Mouse (Mus musculus) neural tube, embryonic 11.5 days (tissue): ENCODE results near the gene Cdkl1. TPM values are rescaled to one million over a fixed set of nuclear protein-coding genes. Genes with fewer than 3 reads are reported as not detected.

Source experiments
- ATAC-seq: fragments of 200-750 bp; cut with Nextera tagmentation; 2 replicates; pipeline ENCODE4 v1.8.0; 2017; ENCODE audit warnings: moderate number of reproducible peaks, mild to moderate bottlenecking, moderate TSS enrichment, moderate library complexity; ENCODE audit not compliant: insufficient read depth, low FRiP score, low TSS enrichment
- DNase-seq: peaks from one replicate; pipeline ENCODE4 v3.0.0-alpha.2; 2015; ENCODE audit warnings: low spot score
- H3K27ac ChIP-seq: fragments of 300-500 bp; sonication (generic); 2 replicates; pipeline ENCODE4 v1.5.1; 2014; ENCODE audit warnings: low read depth, mild to moderate bottlenecking, low read length
- H3K27me3 ChIP-seq: fragments of 300-500 bp; sonication (generic); 2 replicates; pipeline ENCODE4 v1.6.1; 2014; ENCODE audit warnings: mild to moderate bottlenecking, low read length, mixed read lengths; ENCODE audit not compliant: control insufficient read depth, insufficient read depth
- H3K36me3 ChIP-seq: fragments of 300-500 bp; sonication (generic); 2 replicates; pipeline ENCODE4 v1.6.1; 2014; ENCODE audit warnings: mild to moderate bottlenecking, low read length, moderate library complexity, mixed read lengths; ENCODE audit not compliant: control insufficient read depth, insufficient read depth
- H3K4me1 ChIP-seq: fragments of 300-500 bp; sonication (generic); 2 replicates; pipeline ENCODE4 v1.6.1; 2014; ENCODE audit warnings: low read length, mixed read lengths; ENCODE audit not compliant: control insufficient read depth, insufficient read depth
- H3K4me2 ChIP-seq: fragments of 300-500 bp; sonication (generic); 2 replicates; pipeline ENCODE4 v1.6.1; 2014; ENCODE audit warnings: low read depth, mild to moderate bottlenecking, moderate library complexity
- H3K4me3 ChIP-seq: fragments of 300-500 bp; sonication (generic); 2 replicates; pipeline ENCODE4 v1.5.1; 2014; ENCODE audit warnings: low read depth, low read length
- H3K9ac ChIP-seq: fragments of 300-500 bp; sonication (generic); 2 replicates; pipeline ENCODE4 v1.6.1; 2014; ENCODE audit warnings: mild to moderate bottlenecking, low read length
- H3K9me3 ChIP-seq: fragments of 300-500 bp; sonication (generic); 2 replicates; pipeline ENCODE4 v1.6.1; 2016; ENCODE audit warnings: low read length; ENCODE audit not compliant: control insufficient read depth
- WGBS: fragments of 180-500 bp; shearing (Covaris S2); extraction: QIAGEN DNeasy Blood & Tissue Kit; methylation state at CpG from one replicate; pipeline ENCODE4 v1.1.7; 2014; 5-methylcytosine and 5-hydroxymethylcytosine counted together
- polyA plus RNA-seq: library from polyadenylated mRNA; unstranded; fragments of >200 nt; fragmentation: Nextera tagmentation; extraction: Ambion mirVana; gene quantifications from 2 replicates; pipeline ENCODE4 v1.2.1, GENCODE M21; 2014

The Cdkl1 gene
- polyA plus RNA-seq, result 0.52 and 0.53 TPM in 2 replicates

- 2% methylated on average over 45 of the region's 45 CpGs for WGBS
- Histone ChIP-seq H3K36me3 (no peaks in the 10 kb centered on the region), H3K4me2 (peak within 1 kb of the TSS; percentile 89), H3K4me3 (peak within 1 kb of the TSS; percentile 47), H3K9ac (peak within 1 kb of the TSS; percentile 66), H3K9me3 (no peaks in the 10 kb centered on the region), H3K4me1 (no peaks in the 10 kb centered on the region), H3K27ac (no peak within 1 kb of the TSS), H3K27me3 (0 out of 2 replicates have a peak, but pooled peaks cover 2% of the 10 kb centered on the region)
- DNase-seq (peak; percentile 68), ATAC-seq (peak; percentile 87)
Measured at GRCm38 (mm10) chr12:69790530-69791505, at the start of gene Cdkl1. TSS of gene Cdkl1 (minus strand) at chr12:69791267.

- H3K36me3 ChIP-seq, result peaks cover 3% of the 10 kb centered on the region; the same call in 1 of the 2 replicates
- DNase-seq (no peak), ATAC-seq (no peak)
- WGBS, result 84% methylated on average over 11 of the region's 11 CpGs
- H3K27me3 ChIP-seq, result no peaks in the 10 kb centered on the region
- H3K9ac ChIP-seq, result no peak overlapping the region
- no peak overlapping the region for H3K4me3 ChIP-seq
- H3K27ac ChIP-seq, result no peak overlapping the region
- no peaks in the 10 kb centered on the region for H3K4me1 ChIP-seq
- H3K4me2 ChIP-seq, result no peak overlapping the region
- no peaks in the 10 kb centered on the region for H3K9me3 ChIP-seq
Measured at GRCm38 (mm10) chr12:69838376-69838775, 47.3 kb upstream of the Cdkl1 start.

- ATAC-seq (no peak), DNase-seq (no peak)
- no peaks in the 10 kb centered on the region for H3K9me3 ChIP-seq
- H3K27me3 ChIP-seq, result no peaks in the 10 kb centered on the region
- H3K9ac ChIP-seq, result no peak overlapping the region
- H3K27ac ChIP-seq, result no peak overlapping the region
- WGBS, result 91% methylated on average over 12 of the region's 12 CpGs
- H3K4me2 ChIP-seq, result no peak overlapping the region
- no peaks in the 10 kb centered on the region for H3K4me1 ChIP-seq
- 0 out of 2 replicates have a peak, but pooled peaks cover 3% of the 10 kb centered on the region for H3K36me3 ChIP-seq
- no peak overlapping the region for H3K4me3 ChIP-seq
Measured at GRCm38 (mm10) chr12:69833982-69834604, 43.0 kb upstream of the Cdkl1 start.

DNA sequence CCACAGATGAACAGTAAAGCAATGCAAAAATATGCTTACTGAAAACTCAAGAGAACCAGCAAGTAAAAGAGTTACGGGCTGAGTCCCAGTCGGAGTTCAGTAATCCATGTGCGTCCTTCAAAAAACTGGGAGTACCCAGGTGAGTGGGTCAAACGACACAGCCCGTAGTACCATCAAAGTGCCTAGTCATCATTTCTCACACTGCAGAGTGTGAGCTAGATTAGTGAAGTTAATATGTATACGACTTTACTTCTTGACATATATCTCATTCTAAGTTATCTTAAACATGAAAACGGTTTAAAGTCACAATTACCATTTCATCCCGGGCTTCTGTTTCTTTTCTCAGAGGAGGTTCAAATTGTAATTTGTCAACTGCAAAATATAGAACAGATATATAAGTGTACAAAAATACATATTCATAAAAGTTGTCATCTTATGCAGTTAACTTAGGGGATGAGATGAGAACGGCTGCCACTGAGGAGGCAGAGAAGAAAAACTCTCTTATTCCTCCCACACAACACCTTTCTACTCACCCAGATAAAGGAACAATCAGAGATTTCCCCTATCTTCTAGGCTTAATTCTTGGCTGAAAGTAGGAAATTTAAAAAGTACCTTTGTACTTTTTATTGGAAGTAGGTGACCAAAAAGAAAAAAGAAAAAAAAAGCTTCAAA is 40.3 kb upstream of the Cdkl1 start:
- Histone ChIP-seq H3K4me1 (no peaks in the 10 kb centered on the region), H3K9me3 (no peaks in the 10 kb centered on the region), H3K27me3 (no peaks in the 10 kb centered on the region), H3K4me3 (no peak overlapping the region), H3K36me3 (peaks cover 7% of the 10 kb centered on the region; the same call in 1 of the 2 replicates), H3K4me2 (no peak overlapping the region), H3K9ac (no peak overlapping the region), H3K27ac (no peak overlapping the region)
- WGBS, result 93% methylated on average over 9 of the region's 9 CpGs
- DNase-seq (no peak), ATAC-seq (no peak)

- Histone ChIP-seq H3K36me3 (peaks cover 7% of the 10 kb centered on the region; the same call in 1 of the 2 replicates), H3K27me3 (no peaks in the 10 kb centered on the region), H3K9me3 (no peaks in the 10 kb centered on the region), H3K4me3 (no peak overlapping the region), H3K9ac (no peak overlapping the region), H3K27ac (no peak overlapping the region), H3K4me2 (no peak overlapping the region), H3K4me1 (no peaks in the 10 kb centered on the region)
- ATAC-seq (no peak), DNase-seq (no peak)
- 81% methylated on average over 2 of the region's 2 CpGs for WGBS
Measured at GRCm38 (mm10) chr12:69828214-69828613, 37.1 kb upstream of the Cdkl1 start.

GRCm38 (mm10) chr12:69824881-69825597 is 34.0 kb upstream of the Cdkl1 start:
- H3K4me1 ChIP-seq, result no peaks in the 10 kb centered on the region
- no peaks in the 10 kb centered on the region for H3K27me3 ChIP-seq
- no peaks in the 10 kb centered on the region for H3K9me3 ChIP-seq
- H3K27ac ChIP-seq, result no peak overlapping the region
- H3K9ac ChIP-seq, result no peak overlapping the region
- DNase-seq (no peak), ATAC-seq (no peak)
- WGBS, result 88% methylated on average over 9 of the region's 9 CpGs
- H3K4me3 ChIP-seq, result no peak overlapping the region
- H3K4me2 ChIP-seq, result no peak overlapping the region
- peaks cover 16% of the 10 kb centered on the region for H3K36me3 ChIP-seq

DNA sequence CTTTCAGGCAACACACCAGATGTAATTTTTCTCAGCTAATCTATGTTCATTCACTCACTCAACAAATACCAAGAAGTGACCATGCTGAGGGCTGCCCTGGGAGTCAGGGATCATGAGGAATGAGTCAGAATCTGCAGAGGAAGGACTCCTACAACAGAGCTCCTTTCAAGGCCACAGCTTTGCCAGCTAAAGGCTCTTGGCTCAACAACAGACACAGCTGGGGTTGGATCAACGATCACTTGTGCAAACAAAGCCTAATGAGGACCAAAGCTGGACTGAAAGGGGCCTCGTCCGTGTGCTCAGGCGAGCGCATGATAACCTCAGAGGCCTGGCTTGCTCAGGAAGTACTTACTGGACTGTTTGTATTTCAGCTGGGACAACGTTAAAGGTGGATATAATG is 23.2 kb upstream of the Cdkl1 start:
- 26% methylated on average over 6 of the region's 6 CpGs for WGBS
- no peak overlapping the region for H3K4me2 ChIP-seq
- H3K27me3 ChIP-seq, result no peaks in the 10 kb centered on the region
- no peaks in the 10 kb centered on the region for H3K4me1 ChIP-seq
- no peak for ATAC-seq
- H3K9ac ChIP-seq, result no peak overlapping the region
- no peak overlapping the region for H3K4me3 ChIP-seq
- DNase-seq, result peak; percentile 22
- no peaks in the 10 kb centered on the region; the same call in 1 of the 2 replicates for H3K36me3 ChIP-seq
- H3K9me3 ChIP-seq, result no peaks in the 10 kb centered on the region
- no peak overlapping the region for H3K27ac ChIP-seq

- H3K4me2 ChIP-seq, result no peak overlapping the region
- H3K4me1 ChIP-seq, result no peaks in the 10 kb centered on the region
- no peaks in the 10 kb centered on the region for H3K27me3 ChIP-seq
- H3K36me3 ChIP-seq, result peaks cover 2% of the 10 kb centered on the region; the same call in 1 of the 2 replicates
- no peak overlapping the region for H3K4me3 ChIP-seq
- H3K27ac ChIP-seq, result no peak overlapping the region
- no peak overlapping the region for H3K9ac ChIP-seq
- DNase-seq (no peak), ATAC-seq (no peak)
- 48% methylated on average over 2 of the region's 2 CpGs for WGBS
- H3K9me3 ChIP-seq, result no peaks in the 10 kb centered on the region
Measured at GRCm38 (mm10) chr12:69813596-69813995, 22.5 kb upstream of the Cdkl1 start.
